Mouse (Mus musculus) limb, embryonic 14.5 days (tissue): ENCODE results near the gene Tirap. TPM values are rescaled to one million over a fixed set of nuclear protein-coding genes. Genes with fewer than 3 reads are reported as not detected.

Source experiments
- ATAC-seq: fragments of 200-750 bp; cut with Nextera tagmentation; 2 replicates; pipeline ENCODE4 v1.8.0; 2017; ENCODE audit warnings: low read depth, moderate number of reproducible peaks, moderate TSS enrichment; ENCODE audit not compliant: low FRiP score
- DNase-seq: peaks from one replicate; pipeline ENCODE4 v3.0.0-alpha.2; 2015; ENCODE audit warnings: low spot score
- H3K27ac ChIP-seq: fragments of 300-500 bp; sonication (generic); replicated peaks from 2 replicates; pipeline ENCODE4 v1.5.1; 2014; ENCODE audit warnings: low read depth, mild to moderate bottlenecking, low read length, moderate library complexity, mixed read lengths
- H3K27me3 ChIP-seq: fragments of 300-500 bp; sonication (generic); 2 replicates; pipeline ENCODE4 v1.6.1; 2014; ENCODE audit warnings: low read length, mixed read lengths; ENCODE audit not compliant: control insufficient read depth, insufficient read depth
- H3K36me3 ChIP-seq: fragments of 300-500 bp; sonication (generic); 2 replicates; pipeline ENCODE4 v1.6.1; 2014; ENCODE audit warnings: mild to moderate bottlenecking, low read length, moderate library complexity, mixed read lengths; ENCODE audit not compliant: control insufficient read depth, insufficient read depth
- H3K4me1 ChIP-seq: fragments of 300-500 bp; sonication (generic); 2 replicates; pipeline ENCODE4 v1.6.1; 2014; ENCODE audit warnings: antibody characterized with exemption, low read length, mixed read lengths; ENCODE audit not compliant: control insufficient read depth, insufficient read depth
- H3K4me2 ChIP-seq: fragments of 300-500 bp; sonication (generic); replicated peaks from 2 replicates; pipeline ENCODE4 v1.6.1; 2014; ENCODE audit warnings: low read depth, mild to moderate bottlenecking, low read length, moderate library complexity; ENCODE audit not compliant: severe bottlenecking
- H3K4me3 ChIP-seq: fragments of 300-500 bp; sonication (generic); replicated peaks from 2 replicates; pipeline ENCODE4 v1.5.1; 2014; ENCODE audit warnings: low read length
- H3K9ac ChIP-seq: fragments of 300-500 bp; sonication (generic); 2 replicates; pipeline ENCODE4 v1.6.1; 2014; ENCODE audit warnings: mild to moderate bottlenecking, low read depth, low read length, moderate library complexity; ENCODE audit not compliant: severe bottlenecking
- H3K9me3 ChIP-seq: fragments of 300-500 bp; sonication (generic); 2 replicates; pipeline ENCODE4 v1.6.1; 2016; ENCODE audit warnings: low read length; ENCODE audit not compliant: control insufficient read depth
- POLR2A ChIP-seq: fragments of 200-500 bp; IDR thresholded peaks from 2 replicates; pipeline ENCODE4 v1.8.0; 2012; ENCODE audit warnings: inconsistent platforms, mild to moderate bottlenecking, moderate library complexity, borderline replicate concordance; ENCODE audit not compliant: insufficient read depth, insufficient read length; ENCODE audit errors: extremely low read depth
- WGBS: fragments of 180-500 bp; shearing (Covaris S2); extraction: QIAGEN DNeasy Blood & Tissue Kit; methylation state at CpG from one replicate; pipeline ENCODE4 v1.1.7; 2014; 5-methylcytosine and 5-hydroxymethylcytosine counted together
- polyA plus RNA-seq, 2 experiments: library from polyadenylated mRNA; depleted of rRNA in 1 of 2; stranded (reverse) in 1 of 2; unstranded in 1 of 2; fragments of >200 nt; fragmentation: Nextera tagmentation in 1 of 2; extraction: Ambion mirVana in 1 of 2; gene quantifications; 2 replicates each; pipeline versions ENCODE4 v1.2.1 to v1.2.3; 2012 to 2014

Gene Tirap
- polyA plus RNA-seq, 2 experiments = 7.5 to 11.0 TPM

DNA sequence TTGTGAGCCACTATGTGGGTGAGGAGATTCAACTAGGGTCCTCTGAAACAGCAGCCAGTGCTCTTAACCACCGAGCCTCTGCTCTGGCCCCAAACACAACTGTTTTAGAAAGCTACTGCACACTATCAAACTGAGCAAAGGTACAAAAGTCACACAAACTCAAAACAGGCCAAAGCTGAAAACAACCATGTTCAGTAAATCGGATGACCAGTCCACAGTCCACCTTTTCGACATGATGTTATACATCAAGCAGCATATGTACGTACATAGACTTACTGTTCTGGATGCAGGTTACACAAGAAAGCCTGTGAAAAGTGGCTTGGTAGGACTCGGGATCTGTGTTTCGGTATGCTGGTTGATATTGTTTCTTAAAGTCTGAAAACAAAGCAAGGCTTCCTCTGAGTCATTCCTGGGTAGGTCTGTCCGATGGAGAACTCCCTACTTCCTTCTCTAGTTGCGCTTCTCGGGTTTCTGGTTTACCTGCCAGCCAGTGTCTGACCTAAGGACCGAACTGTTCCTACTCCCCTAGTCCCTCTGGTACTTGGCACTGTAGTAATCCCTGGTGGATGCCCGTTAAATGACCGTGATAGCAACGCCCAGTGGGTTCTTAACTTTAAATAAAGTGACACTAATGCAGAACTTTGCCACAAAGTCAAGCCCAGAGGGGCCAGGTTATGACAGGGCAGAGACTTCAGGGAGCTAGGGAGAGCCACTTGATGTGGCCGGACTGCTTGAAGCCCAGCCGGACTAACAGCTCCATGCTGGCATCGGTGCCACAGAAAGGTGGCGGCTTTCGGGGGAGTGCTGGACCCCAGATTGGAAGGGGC is 933 bp downstream of the Tirap start:
- DNase-seq (no peak), ATAC-seq (peak; percentile 65)
- Histone ChIP-seq H3K9ac (peak overlapping the region; percentile 79), H3K9me3 (no peaks in the 10 kb centered on the region), H3K27me3 (no peaks in the 10 kb centered on the region), H3K4me3 (peak overlapping the region; percentile 68), H3K4me2 (peak overlapping the region; percentile 84), H3K36me3 (peaks cover 5% of the 10 kb centered on the region), H3K4me1 (peaks cover 6% of the 10 kb centered on the region), H3K27ac (peak overlapping the region; percentile 65)
- WGBS = 25% methylated on average over 18 of the region's 18 CpGs
- no peak for TF ChIP-seq POLR2A

DNA sequence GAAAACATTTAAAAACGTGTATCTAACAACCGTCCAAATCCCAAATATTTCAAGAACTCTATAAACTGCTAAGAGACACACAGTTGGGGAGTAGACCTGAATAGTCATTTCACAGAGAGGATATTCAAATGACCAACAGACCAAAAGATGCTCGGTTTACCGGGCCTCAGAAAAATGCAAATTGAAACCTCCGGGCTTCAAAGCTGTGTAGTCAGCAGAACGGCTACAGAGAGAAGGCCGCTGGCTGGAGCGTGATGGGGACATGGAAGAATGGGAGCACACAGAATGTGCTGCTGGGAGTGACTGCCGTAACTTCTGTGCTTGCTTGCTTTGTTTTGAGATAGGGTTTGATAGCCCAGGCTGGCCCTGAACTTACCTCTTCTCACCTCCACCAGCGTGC is 1.7 kb downstream of the Tirap start:
- Histone ChIP-seq H3K27me3 (no peaks in the 10 kb centered on the region), H3K9me3 (no peaks in the 10 kb centered on the region), H3K9ac (no peak overlapping the region), H3K4me1 (peaks cover 6% of the 10 kb centered on the region), H3K4me2 (no peak overlapping the region), H3K27ac (no peak overlapping the region), H3K36me3 (no peaks in the 10 kb centered on the region), H3K4me3 (no peak overlapping the region)
- no peak for TF ChIP-seq POLR2A
- 81% methylated on average over 10 of the region's 10 CpGs for WGBS
- no peak for ATAC-seq
- DNase-seq = no peak

DNA sequence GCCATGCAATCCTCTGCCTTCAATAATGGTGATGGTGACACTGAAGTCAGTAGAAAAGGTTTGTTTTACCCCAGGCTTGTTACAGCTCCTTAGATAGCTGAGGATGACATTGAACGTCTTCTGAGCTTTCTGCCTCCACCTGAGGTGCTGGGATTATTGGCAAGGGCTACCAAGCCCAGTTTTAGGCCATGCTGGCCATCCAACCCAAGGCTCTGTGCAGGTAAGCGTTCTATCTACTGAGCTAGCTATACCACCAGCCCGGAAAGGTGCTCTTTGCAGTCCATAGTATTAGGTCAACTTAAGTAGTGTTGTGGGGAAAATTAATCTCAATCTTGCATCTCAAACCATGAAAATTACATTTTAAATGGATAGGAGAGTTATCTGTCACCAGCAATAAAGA is 2.5 kb downstream of the Tirap start:
- H3K27me3 ChIP-seq = no peaks in the 10 kb centered on the region
- H3K4me1 ChIP-seq = peaks cover 6% of the 10 kb centered on the region
- H3K9ac ChIP-seq = no peak overlapping the region
- no peak overlapping the region for H3K4me3 ChIP-seq
- DNase-seq (no peak), ATAC-seq (no peak)
- H3K27ac ChIP-seq = no peak overlapping the region
- no peak overlapping the region for H3K4me2 ChIP-seq
- 93% methylated on average over 3 of the region's 3 CpGs for WGBS
- TF ChIP-seq POLR2A = no peak
- no peaks in the 10 kb centered on the region; the same call in 1 of the 2 replicates for H3K36me3 ChIP-seq
- H3K9me3 ChIP-seq = no peaks in the 10 kb centered on the region

DNA sequence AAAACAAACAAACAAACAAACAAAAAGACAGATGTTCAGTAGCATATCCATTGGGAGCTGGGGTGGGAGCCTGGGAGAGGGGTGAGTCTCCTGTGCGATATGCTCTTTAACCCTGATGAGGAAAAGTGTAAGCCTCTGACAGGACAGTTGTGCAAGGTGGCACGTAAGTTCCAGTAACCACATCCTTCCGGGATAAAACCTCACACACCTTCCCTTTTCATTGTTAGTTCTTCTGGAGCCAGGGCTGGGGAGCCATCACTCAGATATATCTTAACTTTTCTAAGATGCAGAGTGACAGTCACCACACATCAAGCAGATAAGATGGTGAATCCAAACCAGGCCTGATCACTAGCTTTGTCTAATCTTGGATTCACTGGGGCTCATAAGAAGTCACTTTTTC is 6.0 kb downstream of the Tirap start:
- H3K27ac ChIP-seq = no peak overlapping the region
- no peaks in the 10 kb centered on the region for H3K4me1 ChIP-seq
- ATAC-seq (no peak), DNase-seq (no peak)
- no peaks in the 10 kb centered on the region for H3K9me3 ChIP-seq
- H3K27me3 ChIP-seq = no peaks in the 10 kb centered on the region
- TF ChIP-seq POLR2A = no peak
- WGBS = 89% methylated on average over 3 of the region's 3 CpGs
- no peak overlapping the region for H3K4me3 ChIP-seq
- H3K9ac ChIP-seq = no peak overlapping the region
- H3K36me3 ChIP-seq = peaks cover 23% of the 10 kb centered on the region
- no peak overlapping the region for H3K4me2 ChIP-seq

DNA sequence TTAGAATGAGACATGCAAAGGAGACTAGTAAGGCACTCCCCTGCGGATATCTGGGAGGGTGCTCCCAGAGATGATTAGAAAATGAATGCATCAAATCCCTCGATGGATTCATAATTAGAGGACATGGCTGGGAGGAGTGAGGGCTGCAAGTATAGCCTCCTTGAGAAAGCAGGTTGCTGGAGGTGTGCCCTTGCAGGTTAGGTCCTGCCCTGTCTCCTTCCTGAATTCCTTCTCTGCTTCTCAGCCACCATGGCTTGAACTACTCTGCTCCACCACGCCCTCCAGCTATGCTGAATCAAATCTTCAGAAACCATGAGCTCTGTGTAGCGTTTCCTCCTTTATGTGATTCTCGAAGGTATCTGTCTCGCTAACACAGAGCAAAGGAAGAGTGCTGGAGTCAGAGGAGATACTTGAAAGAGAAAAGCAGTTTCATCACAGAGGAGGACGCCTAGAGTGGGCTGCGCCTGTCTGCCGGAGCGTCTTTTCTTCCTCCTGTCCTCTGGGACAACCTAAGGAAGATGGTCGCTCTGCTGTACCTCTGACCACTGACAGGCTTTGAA is 7.0 kb downstream of the Tirap start:
- TF ChIP-seq POLR2A = no peak
- Histone ChIP-seq H3K9ac (no peak overlapping the region), H3K4me1 (no peaks in the 10 kb centered on the region), H3K4me2 (no peak overlapping the region), H3K4me3 (no peak overlapping the region), H3K9me3 (no peaks in the 10 kb centered on the region), H3K36me3 (peaks cover 33% of the 10 kb centered on the region), H3K27ac (no peak overlapping the region), H3K27me3 (no peaks in the 10 kb centered on the region)
- no peak for ATAC-seq
- 75% methylated on average over 11 of the region's 11 CpGs for WGBS
- no peak for DNase-seq
